Mouse (Mus musculus) C2C12 (cell line): ENCODE results near the gene Ccdc174. TPM values are rescaled to one million over a fixed set of nuclear protein-coding genes. Genes with fewer than 3 reads are reported as not detected.
A peak's percentile ranks its signal among the peaks of the same experiment; 100 is the strongest.

ENCODE experiments used
- H3K27me3 ChIP-seq: one replicate; pipeline ENCODE4 v1.6.1; 2011; ENCODE audit not compliant: control insufficient read depth, insufficient read depth, insufficient read length
- H3K36me3 ChIP-seq: one replicate; pipeline ENCODE4 v1.6.1; 2011; ENCODE audit not compliant: control insufficient read depth, insufficient read depth
- H3K4me3 ChIP-seq: one replicate; pipeline ENCODE4 v1.5.1; 2011; ENCODE audit warnings: mild to moderate bottlenecking, control low read depth; ENCODE audit not compliant: poor library complexity, insufficient read depth, severe bottlenecking
- H3K79me2 ChIP-seq: one replicate; pipeline ENCODE4 v1.6.1; 2011; ENCODE audit not compliant: control insufficient read depth, insufficient read depth
- H3K79me3 ChIP-seq: one replicate; pipeline ENCODE4 v1.6.1; 2011; ENCODE audit warnings: low read depth, control low read depth
- H3ac ChIP-seq: one replicate; pipeline ENCODE3; 2011; ENCODE audit warnings: low read depth; ENCODE audit not compliant: control insufficient read depth, insufficient read length
- CEBPB ChIP-seq: IDR thresholded peaks from one replicate; pipeline ENCODE4 v1.6.1; 2011; ENCODE audit warnings: low read depth, mild to moderate bottlenecking, control low read depth, moderate library complexity
- CTCF ChIP-seq: IDR thresholded peaks from one replicate; pipeline ENCODE4 v1.5.1; 2011; ENCODE audit not compliant: control insufficient read depth, insufficient read depth, insufficient read length
- FOSL1 ChIP-seq: IDR thresholded peaks from one replicate; pipeline ENCODE4 v1.8.0; 2011; ENCODE audit warnings: mild to moderate bottlenecking, low read length; ENCODE audit not compliant: poor library complexity, insufficient read depth, severe bottlenecking
- MAX ChIP-seq: IDR thresholded peaks from one replicate; pipeline ENCODE4 v1.6.1; 2011; ENCODE audit warnings: mild to moderate bottlenecking, control low read depth
- MYOD1 ChIP-seq: IDR thresholded peaks from one replicate; pipeline ENCODE4 v1.6.1; 2011; ENCODE audit warnings: low read depth; ENCODE audit not compliant: control insufficient read depth, insufficient read length
- MYOG ChIP-seq: IDR thresholded peaks from one replicate; pipeline ENCODE4 v1.6.1; 2011; ENCODE audit not compliant: control insufficient read depth, insufficient read length; ENCODE audit errors: extremely low read depth
- USF1 ChIP-seq: IDR thresholded peaks from one replicate; pipeline ENCODE4 v1.6.1; 2011; ENCODE audit warnings: low read depth, mild to moderate bottlenecking, control low read depth, moderate library complexity
- polyA plus RNA-seq: library from polyadenylated mRNA; unstranded; fragments of >200 nt; fragmentation: generic; extraction: Trizol; gene quantifications from one replicate; pipeline ENCODE4 v1.2.1, GENCODE M21; 2012; ENCODE audit warnings: missing spikeins

The Ccdc174 gene
- polyA plus RNA-seq, 1 experiment: 5.4 TPM

DNA sequence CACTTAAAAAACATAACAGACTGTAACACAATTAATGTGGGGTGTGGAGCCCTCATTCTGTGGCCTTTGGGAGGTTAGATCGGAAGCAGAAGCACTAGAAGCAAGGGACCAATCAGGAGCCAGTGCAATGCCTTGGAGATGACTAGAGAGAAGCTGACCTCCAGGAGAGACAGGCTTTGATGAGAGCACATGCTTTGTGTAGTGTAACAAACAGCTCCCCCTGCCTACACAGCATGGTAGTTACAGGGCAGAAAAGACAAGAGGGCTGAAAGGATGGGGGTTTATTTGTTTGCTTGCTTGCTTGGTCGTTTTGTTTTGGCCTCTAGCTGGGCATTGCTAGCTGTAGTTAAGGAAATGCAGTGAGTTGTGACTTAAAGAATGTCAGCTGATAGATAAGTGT, 25.3 kb upstream of the Ccdc174 start:
- Histone ChIP-seq H3K79me2 (no peaks in the 10 kb centered on the region), H3K79me3 (no peaks in the 10 kb centered on the region), H3K27me3 (peaks cover 38% of the 10 kb centered on the region), H3K4me3 (no peak overlapping the region), H3K36me3 (no peaks in the 10 kb centered on the region), H3ac (no peak overlapping the region)
- TF ChIP-seq MYOD1: no peak
- peak; percentile 50 for TF ChIP-seq CTCF
- no peak for TF ChIP-seq MYOG

DNA sequence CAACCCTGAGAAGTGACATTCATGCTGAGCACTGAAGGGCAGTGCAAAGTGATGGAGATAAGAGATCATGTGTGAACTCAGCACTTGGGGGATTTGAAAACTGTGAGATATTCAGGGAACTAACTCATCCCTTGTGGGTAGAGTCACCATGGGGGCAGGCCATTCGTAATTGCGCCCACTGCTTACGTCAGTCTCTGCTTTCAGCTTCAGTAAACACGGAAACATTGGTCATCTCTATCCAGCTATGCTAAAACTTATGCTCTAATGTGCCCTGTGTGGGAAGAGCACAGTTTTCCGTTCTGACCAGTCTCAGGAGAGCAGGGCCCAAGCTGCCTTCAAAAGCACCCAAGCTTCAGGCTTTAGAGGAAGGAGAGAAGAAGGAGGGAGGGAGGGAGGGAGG, 19.5 kb upstream of the Ccdc174 start:
- no peaks in the 10 kb centered on the region for H3K79me2 ChIP-seq
- no peaks in the 10 kb centered on the region for H3K36me3 ChIP-seq
- H3K79me3 ChIP-seq: no peaks in the 10 kb centered on the region
- no peak overlapping the region for H3ac ChIP-seq
- H3K27me3 ChIP-seq: peaks cover 23% of the 10 kb centered on the region
- H3K4me3 ChIP-seq: no peak overlapping the region
- no peak for TF ChIP-seq USF1
- no peak for TF ChIP-seq MYOD1
- TF ChIP-seq MAX: no peak
- TF ChIP-seq MYOG: no peak
- no peak for TF ChIP-seq FOSL1

DNA sequence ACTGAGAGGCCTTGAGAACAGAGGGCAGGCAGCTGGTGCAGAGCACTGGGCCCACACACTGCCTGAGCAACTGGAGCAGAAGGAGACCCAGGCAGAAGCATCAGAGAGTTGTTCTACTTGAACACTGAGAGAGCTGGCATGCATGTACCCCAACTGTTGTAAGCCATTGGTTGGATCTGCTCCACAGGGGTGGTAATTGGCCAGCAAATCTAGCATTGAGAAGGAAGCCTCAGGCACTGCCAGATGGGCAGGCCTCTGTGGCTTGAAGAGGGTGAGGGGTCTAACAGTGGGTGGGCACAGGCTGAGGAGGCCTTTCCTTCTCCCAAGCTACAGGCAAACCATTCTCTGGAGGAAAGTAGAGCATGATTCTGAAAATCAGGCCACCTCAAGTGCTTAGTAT, 15.0 kb upstream of the Ccdc174 start:
- TF ChIP-seq CEBPB (no peak), CTCF (no peak), FOSL1 (no peak), MYOG (no peak), USF1 (no peak), MAX (no peak)
- no peak overlapping the region for H3ac ChIP-seq
- H3K36me3 ChIP-seq: no peaks in the 10 kb centered on the region
- peaks cover 34% of the 10 kb centered on the region for H3K27me3 ChIP-seq
- no peaks in the 10 kb centered on the region for H3K79me2 ChIP-seq
- no peak overlapping the region for H3K4me3 ChIP-seq
- no peaks in the 10 kb centered on the region for H3K79me3 ChIP-seq

DNA sequence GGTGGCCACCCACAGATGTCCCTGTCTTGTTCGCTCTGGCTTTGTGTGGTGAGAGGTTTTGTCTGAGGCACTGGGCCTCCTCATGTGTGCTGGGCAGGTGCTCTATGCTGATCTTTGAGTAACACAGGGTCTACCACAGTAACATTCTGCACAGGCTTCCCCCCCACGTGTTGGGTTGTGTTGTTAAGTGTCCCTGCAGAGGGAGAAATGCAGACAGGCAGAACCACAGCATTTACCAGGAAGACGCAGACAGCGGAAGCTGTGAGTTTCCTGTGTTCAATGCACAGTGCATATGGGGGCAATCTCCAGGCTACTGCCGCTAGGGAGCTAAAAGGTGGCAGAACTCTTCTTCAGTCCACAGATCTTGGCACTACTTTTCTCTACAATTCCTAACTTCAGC, 13.3 kb upstream of the Ccdc174 start:
- Histone ChIP-seq H3K4me3 (no peak overlapping the region), H3K27me3 (peaks cover 33% of the 10 kb centered on the region), H3K79me2 (no peaks in the 10 kb centered on the region), H3K36me3 (no peaks in the 10 kb centered on the region), H3ac (no peak overlapping the region), H3K79me3 (no peaks in the 10 kb centered on the region)
- no peak for TF ChIP-seq MYOG
- TF ChIP-seq MYOD1: no peak
- TF ChIP-seq MAX: no peak
- no peak for TF ChIP-seq USF1
- no peak for TF ChIP-seq CTCF
- TF ChIP-seq FOSL1: no peak
- no peak for TF ChIP-seq CEBPB

DNA sequence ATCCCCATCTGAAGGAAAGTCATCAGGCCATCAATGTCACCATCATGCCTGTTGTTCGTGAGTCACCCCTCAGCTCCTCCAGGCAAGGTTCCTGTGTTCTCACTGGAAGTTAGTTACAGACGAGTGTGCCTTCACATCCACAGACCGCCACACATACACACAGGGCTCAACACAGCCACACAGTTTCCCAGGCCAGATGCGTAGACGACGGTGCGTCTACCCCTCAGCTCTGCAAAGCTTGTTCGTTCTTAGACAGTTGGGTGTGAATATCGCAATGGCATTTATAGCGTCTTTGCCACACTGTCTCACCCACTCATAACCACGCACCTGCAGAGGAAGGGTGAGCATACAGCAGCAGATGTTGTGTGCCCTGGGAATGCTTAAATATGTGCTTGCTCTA, 12.3 kb upstream of the Ccdc174 start:
- no peak overlapping the region for H3K4me3 ChIP-seq
- no peak for TF ChIP-seq CEBPB
- no peak for TF ChIP-seq MYOD1
- no peak for TF ChIP-seq MYOG
- TF ChIP-seq USF1: no peak
- TF ChIP-seq MAX: no peak
- TF ChIP-seq CTCF: no peak
- no peak for TF ChIP-seq FOSL1
- no peaks in the 10 kb centered on the region for H3K79me2 ChIP-seq
- H3ac ChIP-seq: no peak overlapping the region
- H3K79me3 ChIP-seq: no peaks in the 10 kb centered on the region
- no peaks in the 10 kb centered on the region for H3K36me3 ChIP-seq
- peaks cover 36% of the 10 kb centered on the region for H3K27me3 ChIP-seq

DNA sequence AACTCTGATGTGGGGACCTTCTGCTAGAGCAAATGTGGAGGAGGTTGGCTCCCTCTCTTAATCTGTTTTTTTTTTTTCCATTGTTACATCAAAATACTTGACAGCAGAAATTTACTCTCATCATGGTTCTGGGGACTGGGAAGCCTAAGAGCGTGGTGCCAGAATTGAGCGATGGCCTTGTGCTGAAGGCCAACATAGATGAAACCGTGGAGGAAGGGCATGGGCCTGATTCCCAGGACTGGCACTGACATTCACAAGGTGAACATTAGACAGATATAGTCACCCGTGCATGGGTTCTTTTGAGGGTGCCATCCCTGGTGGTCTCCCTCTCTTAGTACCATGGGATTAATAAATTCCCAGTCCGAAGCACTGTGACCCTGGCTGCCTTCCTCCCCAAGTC, 9.8 kb upstream of the Ccdc174 start:
- Histone ChIP-seq H3K79me2 (no peaks in the 10 kb centered on the region), H3K4me3 (no peak overlapping the region), H3K79me3 (no peaks in the 10 kb centered on the region), H3K27me3 (peaks cover 45% of the 10 kb centered on the region), H3ac (no peak overlapping the region), H3K36me3 (no peaks in the 10 kb centered on the region)
- TF ChIP-seq MAX: no peak
- TF ChIP-seq FOSL1: no peak
- TF ChIP-seq MYOG: no peak
- no peak for TF ChIP-seq CEBPB
- no peak for TF ChIP-seq MYOD1
- TF ChIP-seq CTCF: no peak
- no peak for TF ChIP-seq USF1
